In genomic region chr15:37036481-37037156, GRCm38 (mm10) we compare ENCODE assay signal across 8 mouse cellular contexts. TPM values are rescaled to one million over a fixed set of nuclear protein-coding genes. Genes with fewer than 3 reads are reported as not detected.
DNase-seq lines count a peak whose midpoint lies in the region; ATAC-seq and TF ChIP-seq lines count a peak whose summit lies in the region.

No protein-coding gene starts in this region.

- no peaks in the 10 kb centered on the region for H3K36me3 ChIP-seq in hindbrain, embryonic 15.5 days
- H3K36me3 ChIP-seq in hindbrain, embryonic 10.5 days, result no peaks in the 10 kb centered on the region
- H3K36me3 ChIP-seq in stomach, embryonic 15.5 days, result no peaks in the 10 kb centered on the region
- H3K36me3 ChIP-seq in stomach, postnatal 0 days (ENCODE audit: control insufficient read depth, insufficient read depth, low read length), result no peaks in the 10 kb centered on the region

- H3K9ac ChIP-seq in hindbrain, embryonic 15.5 days, result no peak overlapping the region
- no peak overlapping the region for H3K9ac ChIP-seq in stomach, embryonic 15.5 days
- no peak overlapping the region for H3K9ac ChIP-seq in stomach, postnatal 0 days (ENCODE audit: low read length)

- no peak overlapping the region for H3K4me2 ChIP-seq in hindbrain, embryonic 15.5 days
- no peak overlapping the region for H3K4me2 ChIP-seq in stomach, embryonic 15.5 days
- H3K4me2 ChIP-seq in stomach, postnatal 0 days (replicated peaks; ENCODE audit: low read depth), result no peak overlapping the region

- no peak for TF ChIP-seq EP300 in stomach, postnatal 0 days (optimal IDR thresholded peaks at IDR 0.05)

- no peaks in the 10 kb centered on the region for H3K9me3 ChIP-seq in hindbrain, embryonic 15.5 days
- H3K9me3 ChIP-seq in hindbrain, embryonic 10.5 days, result no peaks in the 10 kb centered on the region
- no peaks in the 10 kb centered on the region for H3K9me3 ChIP-seq in stomach, embryonic 15.5 days
- H3K9me3 ChIP-seq in stomach, postnatal 0 days (ENCODE audit: control insufficient read depth, low read length), result no peaks in the 10 kb centered on the region

- TF ChIP-seq CTCF in stomach, postnatal 0 days (IDR thresholded peaks at IDR 0.05; ENCODE audit: low read depth), result no peak
- TF ChIP-seq CTCF in layer of hippocampus, adult 2 months (conservative IDR thresholded peaks at IDR 0.05), result no peak

- no peaks in the 10 kb centered on the region for H3K4me1 ChIP-seq in hindbrain, embryonic 15.5 days (replicated peaks)
- peaks cover 3% of the 10 kb centered on the region for H3K4me1 ChIP-seq in hindbrain, embryonic 10.5 days (replicated peaks)
- H3K4me1 ChIP-seq in stomach, embryonic 15.5 days, result 0 out of 2 replicates have a peak, but pooled peaks cover 6% of the 10 kb centered on the region
- H3K4me1 ChIP-seq in stomach, postnatal 0 days (replicated peaks; ENCODE audit: control insufficient read depth, insufficient read depth), result no peaks in the 10 kb centered on the region

- peak overlapping the region; percentile 20 for H3K27ac ChIP-seq in hindbrain, embryonic 15.5 days (replicated peaks)
- no peak overlapping the region for H3K27ac ChIP-seq in hindbrain, embryonic 10.5 days
- H3K27ac ChIP-seq in stomach, embryonic 15.5 days, result 0 out of 2 replicates have a peak overlapping the region, but pooled peaks have one; percentile 35
- no peak overlapping the region for H3K27ac ChIP-seq in stomach, postnatal 0 days (replicated peaks)
- H3K27ac ChIP-seq in layer of hippocampus, adult 2 months, result peak overlapping the region; percentile 98

- WGBS in hindbrain, embryonic 15.5 days, result 53% methylated on average over 7 of the region's 7 CpGs
- WGBS in hindbrain, embryonic 10.5 days, result 75% methylated on average over 7 of the region's 7 CpGs
- WGBS in stomach, embryonic 15.5 days, result 42% methylated on average over 7 of the region's 7 CpGs
- WGBS in stomach, postnatal 0 days, result 40% methylated on average over 7 of the region's 7 CpGs

- no peaks in the 10 kb centered on the region for H3K27me3 ChIP-seq in hindbrain, embryonic 15.5 days
- no peaks in the 10 kb centered on the region for H3K27me3 ChIP-seq in hindbrain, embryonic 10.5 days (ENCODE audit: insufficient read depth, poor library complexity, severe bottlenecking)
- H3K27me3 ChIP-seq in stomach, embryonic 15.5 days (replicated peaks), result no peaks in the 10 kb centered on the region
- no peaks in the 10 kb centered on the region for H3K27me3 ChIP-seq in stomach, postnatal 0 days (ENCODE audit: control insufficient read depth, insufficient read depth, low read length)

- ATAC-seq in hindbrain, embryonic 15.5 days (ENCODE audit: low FRiP score, low read depth), result no peak
- no peak for ATAC-seq in stomach, embryonic 15.5 days (ENCODE audit: insufficient read depth, low FRiP score, low read depth)
- no peak for ATAC-seq in stomach, postnatal 0 days (ENCODE audit: low FRiP score, low TSS enrichment)
- no peak for ATAC-seq in megakaryocyte, adult 5-6 weeks (ENCODE audit: poor library complexity, severe bottlenecking)
- no peak for ATAC-seq in activated CD4-positive, CD25-positive, alpha-beta regulatory T cell, adult 4 months
- no peak for ATAC-seq in megakaryocyte-erythroid progenitor cell, adult 5-6 weeks (replicated peaks; ENCODE audit: low FRiP score, low TSS enrichment, poor library complexity, severe bottlenecking)

- no peak for DNase-seq in hindbrain, embryonic 10.5 days (ENCODE audit: low spot score)
- DNase-seq in stomach, postnatal 0 days (ENCODE audit: low spot score), result no peak
- peak; percentile 72 to 89 for DNase-seq in layer of hippocampus, adult 2 months (ENCODE audit: low spot score in 2 of 2)

- no peak overlapping the region for H3K4me3 ChIP-seq in hindbrain, embryonic 15.5 days
- no peak overlapping the region for H3K4me3 ChIP-seq in hindbrain, embryonic 10.5 days
- no peak overlapping the region for H3K4me3 ChIP-seq in stomach, embryonic 15.5 days (replicated peaks)
- no peak overlapping the region for H3K4me3 ChIP-seq in stomach, postnatal 0 days (ENCODE audit: low read depth, low read length)
- no peak overlapping the region for H3K4me3 ChIP-seq in layer of hippocampus, adult 2 months

RNA-seq across cellular contexts. Expression of gene Zfp706, which starts 29.0 kb away (rescaled TPM):
- polyA plus RNA-seq in hindbrain, embryonic 15.5 days (2015; fragmentation: Nextera tagmentation; extraction: Ambion mirVana), result 407 and 424 TPM in 2 replicates
- polyA plus RNA-seq in hindbrain, embryonic 10.5 days (2016; fragmentation: Nextera tagmentation; extraction: Ambion mirVana), result 459 and 460 TPM in 2 replicates
- polyA plus RNA-seq in stomach, embryonic 15.5 days (2015; fragmentation: Nextera tagmentation; extraction: Ambion mirVana), result 478 and 535 TPM in 2 replicates
- 868 and 874 TPM in 2 replicates for polyA plus RNA-seq in stomach, postnatal 0 days (2015; fragmentation: Nextera tagmentation; extraction: Ambion mirVana)
- 100 to 1,000 TPM; 275 to 283 TPM for total RNA-seq in layer of hippocampus, adult 2 months (2021)
- total RNA-seq in megakaryocyte, adult 5-6 weeks (2015), result 291 and 313 TPM in 2 replicates
- 41.3 and 67.5 TPM in 2 replicates for total RNA-seq in megakaryocyte, adult 5-6 weeks (2017)
- 100 to 1,000 TPM; 467 to 529 TPM for polyA plus RNA-seq in activated CD4-positive, CD25-positive, alpha-beta regulatory T cell, adult 4 months (2017; shearing (Covaris generic))
- 69.0 and 85.3 TPM in 2 replicates for total RNA-seq in megakaryocyte-erythroid progenitor cell, adult 5-6 weeks (2014; fragmentation: Nextera tagmentation)
- 38.9 and 93.2 TPM in 2 replicates for total RNA-seq in megakaryocyte-erythroid progenitor cell, adult 5-6 weeks (2017)

Comparison
In these comparisons a context has a peak if more than half of its experiments do, and no peak if none do; other contexts are left out.
1. H3K27ac ChIP-seq: peak in hindbrain, embryonic 15.5 days (single experiment), stomach, embryonic 15.5 days (single experiment) and layer of hippocampus, adult 2 months (single experiment); none in hindbrain, embryonic 10.5 days (single experiment) and stomach, postnatal 0 days (single experiment).
2. DNase-seq: peak in layer of hippocampus, adult 2 months (2 of 2); none in hindbrain, embryonic 10.5 days (single experiment) and stomach, postnatal 0 days (single experiment).